Mouse (Mus musculus) forebrain, postnatal 0 days (tissue): ENCODE results near the gene Rad51b. TPM values are rescaled to one million over a fixed set of nuclear protein-coding genes. Genes with fewer than 3 reads are reported as not detected.

Source experiments
- ATAC-seq: fragments of 200-750 bp; cut with Nextera tagmentation; 2 replicates; pipeline ENCODE4 v1.8.0; 2017; ENCODE audit warnings: mild to moderate bottlenecking, moderate library complexity
- DNase-seq: peaks from one replicate; pipeline ENCODE4 v3.0.0-alpha.2; 2015
- H3K27ac ChIP-seq: fragments of 300-500 bp; sonication (generic); 2 replicates; pipeline ENCODE4 v1.5.1; 2014; ENCODE audit warnings: low read depth, mild to moderate bottlenecking, antibody characterized with exemption, low read length, moderate library complexity, mixed read lengths
- H3K27me3 ChIP-seq: fragments of 300-500 bp; sonication (generic); 2 replicates; pipeline ENCODE4 v1.6.1; 2014; ENCODE audit warnings: mild to moderate bottlenecking, low read length, mixed read lengths; ENCODE audit not compliant: insufficient read depth
- H3K36me3 ChIP-seq: fragments of 300-500 bp; sonication (generic); 2 replicates; pipeline ENCODE4 v1.6.1; 2014; ENCODE audit warnings: mild to moderate bottlenecking, moderate library complexity; ENCODE audit not compliant: insufficient read depth
- H3K4me1 ChIP-seq: fragments of 300-500 bp; sonication (generic); 2 replicates; pipeline ENCODE4 v1.6.1; 2014; ENCODE audit warnings: antibody characterized with exemption; ENCODE audit not compliant: insufficient read depth
- H3K4me2 ChIP-seq: fragments of 300-500 bp; sonication (generic); 2 replicates; pipeline ENCODE4 v1.6.1; 2014; ENCODE audit warnings: low read depth, mild to moderate bottlenecking, moderate library complexity
- H3K4me3 ChIP-seq: fragments of 300-500 bp; sonication (generic); 2 replicates; pipeline ENCODE4 v1.5.1; 2014; ENCODE audit warnings: low read depth, low read length, mixed read lengths
- H3K9ac ChIP-seq: fragments of 300-500 bp; sonication (generic); 2 replicates; pipeline ENCODE4 v1.6.1; 2014; ENCODE audit warnings: mild to moderate bottlenecking
- H3K9me3 ChIP-seq: fragments of 300-500 bp; sonication (generic); 2 replicates; pipeline ENCODE4 v1.6.1; 2016; ENCODE audit warnings: low read length
- CTCF ChIP-seq: sonication (generic); IDR thresholded peaks from 2 replicates; pipeline ENCODE4 v1.5.1; 2016; ENCODE audit warnings: antibody characterized with exemption, control low read depth, low read depth
- WGBS: fragments of 180-500 bp; shearing (Covaris S2); extraction: QIAGEN DNeasy Blood & Tissue Kit; methylation state at CpG from one replicate; pipeline ENCODE4 v1.1.7; 2014; 5-methylcytosine and 5-hydroxymethylcytosine counted together
- polyA plus RNA-seq: library from polyadenylated mRNA; unstranded; fragments of >200 nt; fragmentation: Nextera tagmentation; extraction: Ambion mirVana; gene quantifications from 2 replicates; pipeline ENCODE4 v1.2.1, GENCODE M21; 2015
- total RNA-seq: library from RNA; depleted of rRNA; stranded (reverse); fragments of >200 nt; gene quantifications from 2 replicates; pipeline ENCODE4 v1.2.3, GENCODE M21; 2014

The Rad51b gene
- total and polyA plus RNA-seq, 2 experiments from 2014 or later = 0.62 to 1.1 TPM

DNA sequence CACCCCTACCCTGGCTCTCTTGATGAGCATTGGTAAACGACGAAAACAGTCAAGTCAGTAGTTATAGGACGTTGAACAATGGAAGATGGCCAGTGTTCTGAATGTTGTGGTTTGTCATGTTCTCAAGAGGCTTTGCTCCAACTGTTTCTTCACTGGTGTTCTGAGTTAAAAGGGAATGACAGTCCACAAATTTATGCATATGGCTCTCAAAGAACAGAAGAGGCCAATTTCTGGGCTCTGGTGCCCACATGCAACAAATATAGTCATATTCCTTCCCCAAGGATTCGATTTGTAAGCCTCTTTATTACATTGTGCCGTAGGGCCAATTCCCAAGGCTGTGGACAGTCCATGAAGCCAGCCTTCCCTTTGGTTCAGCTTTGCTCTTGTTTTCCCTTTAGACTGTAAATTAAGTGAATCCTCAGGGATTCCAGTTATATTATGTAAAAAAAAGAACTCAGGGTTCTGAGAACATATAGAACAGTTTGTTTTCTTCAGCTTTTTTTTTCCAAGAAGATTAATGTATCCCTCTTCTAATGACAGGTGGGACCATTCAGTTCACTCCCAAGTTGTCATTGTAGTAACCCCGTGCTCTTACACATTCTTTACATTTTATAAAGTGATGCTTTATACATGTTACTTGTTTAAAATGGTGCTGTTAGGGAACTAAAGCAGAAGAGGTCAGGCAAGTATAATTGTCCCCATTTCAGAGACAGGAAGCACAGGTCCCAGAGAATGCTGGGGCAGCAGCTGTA, 287.6 kb downstream of the Rad51b start:
- Histone ChIP-seq H3K4me2 (no peak overlapping the region), H3K27ac (no peak overlapping the region), H3K9me3 (no peaks in the 10 kb centered on the region), H3K9ac (no peak overlapping the region), H3K27me3 (no peaks in the 10 kb centered on the region), H3K4me3 (no peak overlapping the region), H3K4me1 (no peaks in the 10 kb centered on the region), H3K36me3 (no peaks in the 10 kb centered on the region)
- WGBS = 91% methylated on average over 6 of the region's 6 CpGs
- no peak for ATAC-seq
- no peak for DNase-seq
- TF ChIP-seq CTCF = no peak

DNA sequence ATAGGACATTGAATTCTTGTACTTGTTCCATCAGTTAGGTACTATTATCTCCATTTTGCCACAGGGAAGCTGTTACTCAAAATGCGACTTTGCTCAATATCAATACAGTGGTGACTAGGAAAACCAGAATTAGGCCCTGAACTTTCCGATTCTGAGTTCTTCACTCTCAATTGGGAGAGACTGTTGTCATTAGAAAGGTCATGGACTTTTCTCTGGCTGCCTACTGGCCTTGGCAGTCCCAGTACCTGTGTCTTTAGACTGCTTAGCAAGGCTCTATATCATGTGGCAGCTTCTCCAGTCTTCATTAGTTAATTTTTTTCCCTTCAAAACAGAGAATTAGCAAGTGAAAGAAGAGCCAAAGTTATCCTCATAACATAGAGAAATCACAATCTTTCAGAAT, 288.3 kb downstream of the Rad51b start:
- DNase-seq (no peak), ATAC-seq (no peak)
- no peaks in the 10 kb centered on the region for H3K4me1 ChIP-seq
- no peak overlapping the region for H3K4me2 ChIP-seq
- no peaks in the 10 kb centered on the region for H3K27me3 ChIP-seq
- no peak overlapping the region for H3K27ac ChIP-seq
- WGBS = 97% methylated on average over 2 of the region's 2 CpGs
- H3K36me3 ChIP-seq = no peaks in the 10 kb centered on the region
- no peaks in the 10 kb centered on the region for H3K9me3 ChIP-seq
- no peak for TF ChIP-seq CTCF
- no peak overlapping the region for H3K4me3 ChIP-seq
- H3K9ac ChIP-seq = no peak overlapping the region

GRCm38 (mm10) chr12:79588831-79589230, 291.7 kb downstream of the Rad51b start:
- Histone ChIP-seq H3K4me2 (no peak overlapping the region), H3K27me3 (no peaks in the 10 kb centered on the region), H3K9ac (no peak overlapping the region), H3K4me3 (no peak overlapping the region), H3K36me3 (no peaks in the 10 kb centered on the region), H3K4me1 (no peaks in the 10 kb centered on the region), H3K27ac (no peak overlapping the region), H3K9me3 (no peaks in the 10 kb centered on the region)
- 93% methylated on average over 4 of the region's 4 CpGs for WGBS
- ATAC-seq = no peak
- no peak for DNase-seq
- no peak for TF ChIP-seq CTCF

DNA sequence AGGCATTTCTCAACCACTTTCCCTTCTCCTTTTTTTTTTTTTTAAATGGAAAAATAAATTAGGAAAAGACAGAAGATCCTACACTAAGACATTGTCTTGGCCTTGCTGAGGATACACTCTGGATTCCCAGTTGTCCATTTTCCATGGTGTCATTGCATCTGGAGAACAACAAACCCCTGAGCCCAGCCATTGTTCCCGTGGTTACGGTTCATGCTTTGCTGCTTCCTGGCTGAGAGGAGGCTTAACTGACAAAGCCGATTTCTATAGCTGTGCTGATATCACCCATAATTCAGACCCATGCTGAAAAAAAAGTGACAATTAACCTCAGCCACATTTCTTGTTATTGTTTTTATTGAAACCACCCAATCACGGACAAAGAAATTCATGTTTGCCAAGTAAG, 295.1 kb downstream of the Rad51b start:
- H3K9me3 ChIP-seq = no peaks in the 10 kb centered on the region
- no peak overlapping the region for H3K9ac ChIP-seq
- H3K27me3 ChIP-seq = no peaks in the 10 kb centered on the region
- TF ChIP-seq CTCF = no peak
- H3K36me3 ChIP-seq = no peaks in the 10 kb centered on the region
- H3K4me1 ChIP-seq = no peaks in the 10 kb centered on the region
- no peak for DNase-seq
- no peak overlapping the region for H3K4me2 ChIP-seq
- H3K4me3 ChIP-seq = no peak overlapping the region
- 32% methylated on average over 4 of the region's 4 CpGs for WGBS
- no peak overlapping the region for H3K27ac ChIP-seq
- no peak for ATAC-seq

GRCm38 (mm10) chr12:79596842-79597241, 299.8 kb downstream of the Rad51b start:
- no peak overlapping the region for H3K4me2 ChIP-seq
- DNase-seq (no peak), ATAC-seq (no peak)
- H3K4me3 ChIP-seq = no peak overlapping the region
- H3K36me3 ChIP-seq = no peaks in the 10 kb centered on the region
- TF ChIP-seq CTCF = no peak
- H3K9ac ChIP-seq = no peak overlapping the region
- no peak overlapping the region for H3K27ac ChIP-seq
- H3K27me3 ChIP-seq = no peaks in the 10 kb centered on the region
- no peaks in the 10 kb centered on the region for H3K9me3 ChIP-seq
- no peaks in the 10 kb centered on the region for H3K4me1 ChIP-seq

DNA sequence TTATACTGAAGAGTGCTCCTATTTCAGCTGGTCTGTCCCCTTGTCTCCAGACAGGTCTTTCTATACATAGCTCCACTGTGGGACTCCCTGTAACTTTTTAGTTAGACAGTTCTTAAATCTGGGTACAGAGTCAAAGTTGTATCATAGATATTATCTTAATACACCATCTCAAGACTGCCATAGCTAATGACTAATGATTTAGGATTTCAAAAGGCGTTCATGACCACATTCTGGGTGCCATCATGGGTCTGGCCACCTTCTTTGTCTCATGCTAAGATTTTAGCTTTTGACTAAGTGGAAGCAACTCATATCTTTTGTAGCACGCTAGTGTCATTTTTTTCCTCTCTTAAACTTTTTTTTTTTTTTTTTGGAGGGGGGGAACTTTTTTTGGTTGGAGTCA, 300.3 kb downstream of the Rad51b start:
- Histone ChIP-seq H3K36me3 (no peaks in the 10 kb centered on the region), H3K9me3 (no peaks in the 10 kb centered on the region), H3K4me1 (no peaks in the 10 kb centered on the region), H3K4me2 (no peak overlapping the region), H3K27me3 (no peaks in the 10 kb centered on the region), H3K4me3 (no peak overlapping the region), H3K9ac (no peak overlapping the region), H3K27ac (no peak overlapping the region)
- no peak for TF ChIP-seq CTCF
- ATAC-seq (no peak), DNase-seq (no peak)
- WGBS = 96% methylated on average over 2 of the region's 2 CpGs

GRCm38 (mm10) chr12:79597786-79598185, 300.7 kb downstream of the Rad51b start:
- Histone ChIP-seq H3K9me3 (no peaks in the 10 kb centered on the region), H3K27ac (no peak overlapping the region), H3K4me3 (no peak overlapping the region), H3K4me2 (no peak overlapping the region), H3K9ac (no peak overlapping the region), H3K36me3 (no peaks in the 10 kb centered on the region), H3K27me3 (no peaks in the 10 kb centered on the region), H3K4me1 (no peaks in the 10 kb centered on the region)
- WGBS = 84% methylated on average over 2 of the region's 2 CpGs
- DNase-seq (no peak), ATAC-seq (no peak)
- TF ChIP-seq CTCF = no peak

DNA sequence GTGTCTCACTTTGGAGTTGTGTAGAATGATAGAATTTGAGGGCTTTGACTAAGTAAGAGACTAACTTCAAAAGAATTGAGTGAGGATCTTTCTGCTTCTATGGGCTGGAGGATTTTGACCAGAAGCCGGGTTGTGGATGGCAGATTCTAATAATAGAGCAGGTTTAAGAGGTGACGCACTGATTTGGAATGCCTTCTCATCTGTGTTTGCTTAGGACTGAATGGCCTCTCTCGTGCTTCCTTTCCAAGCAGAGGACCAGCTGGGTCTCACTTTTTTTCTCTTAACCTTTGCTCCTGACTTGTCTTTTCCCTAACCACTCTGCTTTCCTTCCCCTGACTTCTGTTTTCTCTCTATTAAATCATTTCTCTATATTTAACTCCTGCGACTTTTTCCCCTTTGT, 301.4 kb downstream of the Rad51b start:
- H3K27me3 ChIP-seq = no peaks in the 10 kb centered on the region
- no peak overlapping the region for H3K9ac ChIP-seq
- no peaks in the 10 kb centered on the region for H3K9me3 ChIP-seq
- H3K36me3 ChIP-seq = no peaks in the 10 kb centered on the region
- H3K4me3 ChIP-seq = no peak overlapping the region
- TF ChIP-seq CTCF = no peak
- ATAC-seq = no peak
- H3K4me2 ChIP-seq = no peak overlapping the region
- no peak for DNase-seq
- no peaks in the 10 kb centered on the region for H3K4me1 ChIP-seq
- no peak overlapping the region for H3K27ac ChIP-seq
- WGBS = 67% methylated on average over 4 of the region's 4 CpGs
